Mouse (Mus musculus): Measurements from ENCODE around the gene Stx5a.
A peak's percentile ranks its signal among the peaks of the same experiment; 100 is the strongest.
"Not testable (repeated sequence)": the region's sequence is repeated elsewhere in the genome, so short reads cannot be mapped to it uniquely, and the experiment has no call there.

Gene Stx5a

GRCm38 (mm10) chr19:8716767-8717475 lies 24.3 kb upstream of the Stx5a start:
- no peak for DNase-seq (ENCODE audit: low read depth)

GRCm38 (mm10) chr19:8718357-8718756 lies 22.9 kb upstream of the Stx5a start:
- peak; percentile 90 for DNase-seq (ENCODE audit: low read depth)

GRCm38 (mm10) chr19:8719037-8719436 lies 22.2 kb upstream of the Stx5a start:
- not testable (repeated sequence) for DNase-seq (ENCODE audit: low read depth)

GRCm38 (mm10) chr19:8721378-8721777 lies 19.8 kb upstream of the Stx5a start:
- DNase-seq (ENCODE audit: low read depth) = no peak

GRCm38 (mm10) chr19:8722021-8722420 lies 19.2 kb upstream of the Stx5a start:
- no peak for DNase-seq (ENCODE audit: low read depth)

GRCm38 (mm10) chr19:8722559-8722906 lies 18.7 kb upstream of the Stx5a start:
- no peak for DNase-seq (ENCODE audit: low read depth)

- DNase-seq (ENCODE audit: low read depth) = peak; percentile 99
Measured at GRCm38 (mm10) chr19:8722907-8723573, 18.2 kb upstream of the Stx5a start, which contains the start of gene Slc3a2. TSS of gene Slc3a2 (minus strand) at chr19:8723369.

GRCm38 (mm10) chr19:8723574-8724346 lies 17.5 kb upstream of the Stx5a start:
- peak; percentile 44 for DNase-seq (ENCODE audit: low read depth)

GRCm38 (mm10) chr19:8724392-8724791 lies 16.8 kb upstream of the Stx5a start:
- no peak for DNase-seq (ENCODE audit: low read depth)

GRCm38 (mm10) chr19:8725081-8725613 lies 16.1 kb upstream of the Stx5a start:
- no peak for DNase-seq (ENCODE audit: low read depth)

- peak; percentile 40 for DNase-seq (ENCODE audit: low read depth)
Measured at GRCm38 (mm10) chr19:8726609-8727390, 14.4 kb upstream of the Stx5a start.

GRCm38 (mm10) chr19:8727495-8728114 lies 13.6 kb upstream of the Stx5a start:
- no peak for DNase-seq (ENCODE audit: low read depth)

GRCm38 (mm10) chr19:8728335-8729099 lies 12.7 kb upstream of the Stx5a start:
- DNase-seq (ENCODE audit: low read depth) = not testable (repeated sequence)

GRCm38 (mm10) chr19:8734334-8734733 lies 6.9 kb upstream of the Stx5a start:
- DNase-seq (ENCODE audit: low read depth) = no peak

GRCm38 (mm10) chr19:8735389-8736159 lies 5.6 kb upstream of the Stx5a start, which contains the start of gene Wdr74:
TSS of gene Wdr74 (plus strand) at chr19:8735827.
- DNase-seq (ENCODE audit: low read depth) = peak; percentile 98

GRCm38 (mm10) chr19:8736160-8736467 lies 5.1 kb upstream of the Stx5a start:
- DNase-seq (ENCODE audit: low read depth) = no peak

- no peak for DNase-seq (ENCODE audit: low read depth)
Measured at GRCm38 (mm10) chr19:8738911-8739310, 2.3 kb upstream of the Stx5a start.

- no peak for DNase-seq (ENCODE audit: low read depth)
Measured at GRCm38 (mm10) chr19:8739646-8740045, 1.6 kb upstream of the Stx5a start.

GRCm38 (mm10) chr19:8740603-8741002 lies 610 bp upstream of the Stx5a start, which contains the start of gene 1700092M07Rik:
TSS of gene 1700092M07Rik (plus strand) at chr19:8740718.
- DNase-seq (ENCODE audit: low read depth) = no peak

- DNase-seq (ENCODE audit: low read depth) = no peak
Measured at GRCm38 (mm10) chr19:8742176-8742575, 963 bp downstream of the Stx5a start.
